Mouse (Mus musculus) heart, adult 18-20 months (tissue): ENCODE measurements around the gene C1ql2. TPM values are rescaled to one million over a fixed set of nuclear protein-coding genes. Genes with fewer than 3 reads are reported as not detected.

Experiments
- DNase-seq, 2 experiments: peaks; one replicate each; pipeline ENCODE4 v3.0.0; 2021 to 2022; ENCODE audit warnings: mixed read lengths in 1 of 2
- total RNA-seq, 2 experiments: library from RNA; stranded (reverse); gene quantifications; 2 replicates each; pipeline ENCODE4 v1.2.3; 2021

C1ql2 gene
- total RNA-seq, 2 experiments from 2014 or later, result not detected

GRCm38 (mm10) chr1:120385029-120385571 lies 44.7 kb downstream of the C1ql2 start:
- no peak for DNase-seq

GRCm38 (mm10) chr1:120389734-120390133 lies 49.4 kb downstream of the C1ql2 start:
- no peak for DNase-seq

DNA sequence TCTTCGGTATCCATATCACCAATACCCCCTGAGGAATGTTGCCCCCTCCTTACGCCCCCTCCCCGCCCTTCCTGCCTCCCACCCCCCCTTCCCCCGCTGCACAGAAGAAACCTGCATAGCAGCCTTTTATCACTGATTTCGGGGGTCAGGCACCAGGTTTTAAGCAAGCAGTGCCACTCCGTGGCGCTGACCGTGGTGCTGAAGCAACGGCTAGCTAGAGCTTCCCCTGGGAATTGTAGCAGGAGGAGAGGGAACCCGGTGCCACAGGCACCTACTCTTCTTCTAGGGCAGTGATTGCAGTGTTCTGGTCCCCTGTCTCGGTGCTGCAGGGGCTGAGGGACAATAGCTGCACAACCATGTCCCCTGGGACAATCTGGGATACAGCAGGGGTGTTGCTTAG lies 50.0 kb downstream of the C1ql2 start:
- peak; percentile 4 to 41 for DNase-seq

Other genes starting within 250 kb of the C1ql2 start
- gene Dbi, start 219.5 kb upstream of the C1ql2 start, total RNA-seq, result 100 to 1,000 TPM; 307 to 318 TPM
- 1 to 10 TPM; 6.2 to 6.4 TPM for gene 3110009E18Rik, start 219.4 kb upstream of the C1ql2 start, total RNA-seq
- 10 to 100 TPM; 25.5 to 26.5 TPM for gene Steap3, start 67.9 kb upstream of the C1ql2 start, total RNA-seq
- 1 to 10 TPM in 1 of 2 experiments, under 1 TPM in 1; 0.12 to 7.2 TPM for gene Marco, start 164.4 kb downstream of the C1ql2 start, total RNA-seq